Mouse (Mus musculus) embryonic stem cell, embryonic (primary cell): Measurements from ENCODE around the gene Rai1.

Source experiments
- CTCF ChIA-PET, 4 experiments: fragments of 300-600 bp in 2 of 4; fragments of 350-600 bp in 2 of 4; sonication (Branson Sonifier 250); formaldehyde crosslinking; loops; one replicate each; lab custom pipeline; 2022; ENCODE audit warnings: inconsistent platforms in 2 of 4; lab: Charles Lee
- POLR2A ChIA-PET, 4 experiments: fragments of 300-600 bp in 2 of 4; fragments of 350-600 bp in 2 of 4; sonication (Branson Sonifier 250); formaldehyde crosslinking; loops; one replicate each; lab custom pipeline; 2022; ENCODE audit warnings: antibody characterized with exemption in 4 of 4, inconsistent platforms in 1 of 4; lab: Charles Lee

Rai1 gene

DNA sequence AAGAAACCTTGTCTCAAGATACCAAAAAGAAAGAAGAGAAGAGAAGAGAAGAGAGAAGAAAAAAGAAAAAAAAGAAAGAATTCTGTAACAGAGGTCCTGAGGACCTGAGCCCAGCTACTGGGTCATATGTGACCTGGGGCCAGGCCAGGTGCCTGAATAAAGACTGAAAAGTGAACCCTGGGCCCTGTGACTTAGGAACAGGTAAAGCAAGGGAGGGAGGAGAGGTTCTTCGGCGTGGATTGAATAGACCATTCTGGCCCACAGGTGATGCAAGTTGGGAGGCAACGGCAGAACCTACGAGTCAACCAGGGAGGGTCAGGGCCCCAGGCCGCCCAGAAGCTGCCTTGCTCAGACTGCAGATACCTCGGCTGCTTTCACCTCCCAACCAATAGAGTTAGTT lies 116.6 kb downstream of the Rai1 start:
- POLR2A ChIA-PET: interaction anchor here (1.0 to 22.1 kb wide), 22 partner anchors 7 to 316 kb away, joined by 3 to 343 read pairs (median 6); partner anchors contain the start of gene Drg2 (in 1 of the 4)
- CTCF ChIA-PET: interaction anchor here in 1 of 4 experiments (1.6 kb wide), 1 partner anchor 30 kb away, joined by 5 read pairs; no protein-coding TSS in a partner anchor

- ChIA-PET POLR2A (interaction anchor here (0.6 to 22.1 kb wide), 31 partner anchors 8 to 773 kb away, joined by 3 to 343 read pairs (median 4); partner anchors contain the start of gene Drg2 (in 1 of the 4)), CTCF (interaction anchor here in 1 of 4 experiments (0.7 to 1.6 kb wide), 2 partner anchors 29 to 131 kb away, joined by 5 to 6 read pairs; partner anchors contain the start of genes Drc3 and Tom1l2)
Measured at GRCm38 (mm10) chr11:60222085-60222468, 117.3 kb downstream of the Rai1 start.

- ChIA-PET POLR2A (interaction anchor here (0.5 to 22.1 kb wide), 43 partner anchors 8 to 774 kb away, joined by 3 to 343 read pairs (median 3); partner anchors contain the start of gene Drg2 (in 1 of the 4)), CTCF (interaction anchor here in 1 of 4 experiments (0.7 to 1.6 kb wide), 2 partner anchors 29 to 130 kb away, joined by 5 to 6 read pairs; partner anchors contain the start of genes Drc3 and Tom1l2)
Measured at GRCm38 (mm10) chr11:60222469-60223236, 117.8 kb downstream of the Rai1 start, which contains the start of gene Srebf1. Gene Srebf1 (minus strand): TSS chr11:60222581.

- ChIA-PET CTCF (interaction anchor here in 2 of 4 experiments (1.0 to 1.3 kb wide), 5 partner anchors 9 to 194 kb away, joined by 3 to 5 read pairs (median 3); partner anchors contain the start of gene Atpaf2 (in 1 of the 2)), POLR2A (interaction anchor here in 3 of 4 experiments (0.8 to 22.1 kb wide), 16 partner anchors 8 to 192 kb away, joined by 3 to 343 read pairs (median 6); partner anchors contain the start of gene Gid4 (in 1 of the 3))
Measured at GRCm38 (mm10) chr11:60224676-60225075, 119.9 kb downstream of the Rai1 start.

DNA sequence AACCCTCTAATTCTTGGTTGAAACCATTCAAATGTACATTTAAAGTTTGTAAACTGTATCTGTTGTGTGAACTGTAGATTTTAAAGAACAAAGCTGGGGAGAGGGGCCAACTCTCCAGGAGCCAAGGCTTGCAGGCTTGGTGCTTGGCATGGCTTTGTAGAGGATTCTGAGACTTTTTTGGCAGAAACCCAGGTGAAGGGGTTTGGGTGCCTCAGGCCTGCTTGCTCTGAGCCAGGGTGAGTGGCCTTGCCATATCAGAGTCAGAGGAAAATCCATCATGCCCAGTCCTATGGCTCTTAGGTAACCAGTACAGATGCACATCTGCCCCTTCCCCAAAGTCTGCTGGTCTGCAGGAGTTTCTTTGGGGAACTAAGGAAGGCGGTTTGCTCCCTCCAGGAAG lies 121.1 kb downstream of the Rai1 start:
- ChIA-PET CTCF (interaction anchor here in 1 of 4 experiments (1.3 kb wide), 1 partner anchor 8 kb away, joined by 3 read pairs; no protein-coding TSS in a partner anchor), POLR2A (interaction anchor here in 2 of 4 experiments (1.0 to 22.1 kb wide), 4 partner anchors 12 to 50 kb away, joined by 3 to 343 read pairs (median 106); no protein-coding TSS in a partner anchor)

DNA sequence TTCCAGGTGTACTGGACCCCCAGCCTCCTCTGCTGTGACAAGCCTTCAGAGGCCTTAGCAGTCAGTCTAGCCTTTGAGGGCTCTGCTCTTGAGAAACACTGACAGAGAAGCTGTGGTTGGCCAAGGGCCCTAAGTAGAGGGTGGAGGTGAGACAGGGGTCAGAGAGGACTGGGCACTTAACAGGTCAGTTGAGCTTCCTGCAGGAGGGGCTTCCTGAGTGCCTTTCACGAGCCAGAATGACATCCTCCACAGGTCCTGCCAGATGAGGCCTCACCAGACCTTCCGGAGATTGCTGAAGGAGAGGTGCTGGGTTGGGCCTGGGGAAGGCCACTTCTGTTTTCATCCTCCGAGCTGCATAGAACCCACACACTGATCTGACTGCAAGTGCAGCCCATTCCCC lies 123.7 kb downstream of the Rai1 start:
- POLR2A ChIA-PET: interaction anchor here in 2 of 4 experiments (1.1 to 22.1 kb wide), 9 partner anchors 8 to 64 kb away, joined by 3 to 343 read pairs (median 4); no protein-coding TSS in a partner anchor
- CTCF ChIA-PET: interaction anchor here (0.8 to 1.7 kb wide), 6 partner anchors 20 to 64 kb away, joined by 3 to 6 read pairs (median 4); no protein-coding TSS in a partner anchor

- ChIA-PET POLR2A (interaction anchor here in 2 of 4 experiments (1.2 to 22.1 kb wide), 5 partner anchors 8 to 124 kb away, joined by 3 to 343 read pairs (median 5); no protein-coding TSS in a partner anchor), CTCF (no interaction called here)
Measured at GRCm38 (mm10) chr11:60229821-60230220, 125.0 kb downstream of the Rai1 start.

DNA sequence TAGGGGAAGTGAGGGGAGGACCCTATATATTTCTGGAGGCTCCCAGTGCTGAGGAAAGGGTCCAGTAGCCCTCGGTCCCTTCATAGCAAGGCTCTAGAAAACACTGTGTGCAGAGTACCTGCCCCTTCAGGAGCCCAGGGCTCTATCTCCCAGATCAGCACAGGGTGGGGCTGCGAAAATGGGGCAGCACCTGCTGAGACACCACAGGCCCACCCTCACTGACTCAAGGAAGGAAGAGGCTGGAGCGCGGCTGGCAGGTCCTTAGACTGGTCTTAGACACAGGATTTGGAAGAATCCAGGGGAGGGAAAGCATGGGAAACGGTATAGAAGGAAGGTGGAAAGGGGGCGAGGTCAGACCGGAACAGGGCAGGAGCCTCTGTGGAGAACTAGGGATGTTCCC lies 125.7 kb downstream of the Rai1 start:
- CTCF ChIA-PET: no interaction called here
- POLR2A ChIA-PET: interaction anchor here in 2 of 4 experiments (2.9 to 22.1 kb wide), 2 partner anchors 10 to 24 kb away, joined by 12 to 343 read pairs; no protein-coding TSS in a partner anchor

- ChIA-PET POLR2A (interaction anchor here (0.5 to 22.1 kb wide), 19 partner anchors 7 to 641 kb away, joined by 3 to 343 read pairs (median 4); partner anchors contain the start of genes Srebf1 (in 2 of the 4), Drc3 (in 1 of the 4), Gid4 (in 1 of the 4) and Tom1l2 (in 1 of the 4)), CTCF (interaction anchor here in 2 of 4 experiments (0.9 to 2.1 kb wide), 5 partner anchors 20 to 76 kb away, joined by 3 to 9 read pairs (median 4); no protein-coding TSS in a partner anchor)
Measured at GRCm38 (mm10) chr11:60231326-60231725, 126.5 kb downstream of the Rai1 start.

DNA sequence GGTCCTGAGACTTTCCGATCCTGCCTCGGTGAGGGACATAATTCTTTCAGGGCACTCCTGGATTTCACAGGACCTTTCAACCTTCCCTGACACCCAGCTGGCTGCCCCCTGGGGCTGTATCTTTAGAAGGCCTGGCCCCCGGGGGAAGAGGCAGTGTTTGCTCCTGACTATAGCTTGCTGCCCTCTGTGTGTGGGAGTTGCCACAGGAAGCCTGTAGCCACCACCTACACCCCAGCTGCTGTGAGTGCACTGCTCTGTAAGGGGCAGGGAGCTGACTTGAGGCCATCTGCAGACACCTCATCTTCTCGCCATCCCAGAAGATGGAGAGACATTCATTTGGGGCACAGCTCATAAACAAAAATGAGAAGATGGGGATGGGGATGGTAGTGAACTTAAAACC lies 127.1 kb downstream of the Rai1 start:
- CTCF ChIA-PET: interaction anchor here in 3 of 4 experiments (0.5 to 2.1 kb wide), 8 partner anchors 19 to 319 kb away, joined by 3 to 9 read pairs (median 4); no protein-coding TSS in a partner anchor
- POLR2A ChIA-PET: interaction anchor here (0.5 to 22.1 kb wide), 19 partner anchors 8 to 185 kb away, joined by 3 to 343 read pairs (median 4); partner anchors contain the start of genes Srebf1 (in 2 of the 4), Drc3 (in 1 of the 4), Gid4 (in 1 of the 4) and Tom1l2 (in 1 of the 4)

DNA sequence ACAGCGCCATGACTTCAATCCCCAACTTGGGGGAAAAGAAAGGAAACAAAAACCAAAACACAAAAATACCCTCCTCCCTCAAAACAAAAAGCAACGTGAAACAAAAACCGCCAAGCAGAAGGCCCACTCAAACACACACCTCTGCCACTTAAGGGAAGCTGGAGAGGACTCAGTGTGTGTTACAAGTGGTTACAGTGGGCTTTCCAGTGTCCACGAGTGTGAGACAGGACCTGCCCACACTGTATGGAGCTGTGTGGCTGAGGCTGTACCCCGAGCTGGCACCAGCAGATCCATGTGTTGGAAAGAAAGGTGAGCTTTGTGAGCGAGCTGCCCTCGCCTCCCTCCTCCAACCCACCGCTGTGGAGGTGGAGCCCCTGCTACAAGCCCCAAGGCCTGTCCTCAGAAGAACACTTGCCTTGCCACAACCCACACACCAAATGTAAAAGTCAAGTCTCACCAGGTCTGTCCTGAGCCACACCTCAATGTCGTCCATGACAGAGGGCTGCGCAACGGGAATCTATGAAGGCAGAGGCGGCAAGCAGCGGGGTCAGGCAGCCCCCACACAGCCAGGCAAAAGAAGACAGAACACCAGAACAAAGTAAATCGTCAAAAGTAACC lies 127.7 kb downstream of the Rai1 start:
- CTCF ChIA-PET: interaction anchor here in 3 of 4 experiments (0.8 to 2.1 kb wide), 8 partner anchors 19 to 75 kb away, joined by 3 to 9 read pairs (median 4); no protein-coding TSS in a partner anchor
- POLR2A ChIA-PET: interaction anchor here (0.9 to 22.1 kb wide), 22 partner anchors 9 to 185 kb away, joined by 3 to 343 read pairs (median 4); partner anchors contain the start of genes Srebf1 (in 2 of the 4), Drc3 (in 1 of the 4), Gid4 (in 1 of the 4) and Tom1l2 (in 1 of the 4)

GRCm38 (mm10) chr11:60233235-60233634 lies 128.4 kb downstream of the Rai1 start:
- ChIA-PET CTCF (interaction anchor here in 3 of 4 experiments (0.9 to 2.1 kb wide), 4 partner anchors 8 to 33 kb away, joined by 3 to 9 read pairs (median 3); no protein-coding TSS in a partner anchor), POLR2A (interaction anchor here in 3 of 4 experiments (1.0 to 22.1 kb wide), 15 partner anchors 9 to 184 kb away, joined by 3 to 343 read pairs (median 5); partner anchors contain the start of genes Srebf1 (in 2 of the 3), Drc3 (in 1 of the 3), Gid4 (in 1 of the 3) and Tom1l2 (in 1 of the 3))

DNA sequence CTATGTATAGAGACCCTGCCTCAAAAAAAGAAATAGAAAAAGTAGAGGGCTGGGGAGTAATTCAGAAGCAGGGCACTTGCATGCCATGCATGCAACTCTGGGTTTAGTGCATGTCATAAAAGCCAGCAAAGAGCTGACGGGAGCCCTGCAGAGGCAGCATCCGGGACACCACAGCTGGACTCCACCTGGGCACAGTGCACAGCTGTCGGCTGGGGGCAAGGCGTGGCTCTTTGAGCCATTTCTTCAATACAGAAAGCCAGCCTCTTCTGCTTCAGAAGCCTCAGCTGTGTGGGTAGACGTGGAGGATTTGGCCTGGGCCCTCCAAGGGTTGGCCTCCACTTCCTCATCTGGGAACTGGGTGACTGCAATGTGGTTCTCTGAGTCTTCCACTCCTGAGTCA lies 130.5 kb downstream of the Rai1 start:
- CTCF ChIA-PET: interaction anchor here in 1 of 4 experiments (1.5 to 1.8 kb wide), 2 partner anchors 16 to 35 kb away, joined by 4 to 5 read pairs; no protein-coding TSS in a partner anchor
- POLR2A ChIA-PET: interaction anchor here in 2 of 4 experiments (0.9 to 22.1 kb wide), 5 partner anchors 11 to 29 kb away, joined by 3 to 343 read pairs (median 3); partner anchors contain the start of gene Srebf1 (in 1 of the 2)

GRCm38 (mm10) chr11:60240509-60240908 lies 135.7 kb downstream of the Rai1 start:
- ChIA-PET POLR2A (interaction anchor here in 1 of 4 experiments (1.5 kb wide), 1 partner anchor 18 kb away, joined by 5 read pairs; the partner anchor contains the start of gene Srebf1), CTCF (interaction anchor here in 3 of 4 experiments (1.0 to 1.2 kb wide), 4 partner anchors 40 to 67 kb away, joined by 3 to 5 read pairs (median 4); no protein-coding TSS in a partner anchor)

DNA sequence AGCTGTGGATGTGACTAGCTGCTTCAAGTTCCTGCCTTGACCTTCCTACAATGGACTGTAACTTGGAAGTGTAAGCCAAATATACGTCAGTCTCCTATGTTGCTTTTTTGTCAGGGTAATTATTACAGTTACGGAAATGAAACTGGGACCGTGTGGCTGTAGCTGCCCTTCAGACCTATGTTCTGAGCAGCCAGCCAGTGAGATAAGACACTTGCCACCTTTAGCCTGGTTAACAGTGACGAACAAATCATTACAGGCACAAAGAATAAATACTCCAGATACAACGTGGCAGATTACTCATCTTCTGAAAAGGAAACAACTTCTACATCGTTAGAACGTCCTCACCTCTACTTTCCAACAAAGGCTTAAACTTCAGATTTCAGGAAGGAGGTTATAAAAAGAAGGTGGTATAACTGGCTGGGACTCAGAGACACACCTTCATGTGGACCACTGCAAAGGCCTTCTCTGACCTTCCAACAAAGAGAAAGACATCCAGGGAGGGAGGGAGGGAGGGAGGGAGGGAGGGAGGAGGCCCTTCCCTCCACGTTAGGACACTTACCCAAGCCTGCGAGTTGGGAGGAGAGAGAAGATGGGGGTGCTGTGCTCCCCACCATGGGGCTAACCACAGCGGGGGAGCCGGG lies 139.8 kb downstream of the Rai1 start:
- ChIA-PET CTCF (interaction anchor here in 2 of 4 experiments (1.4 to 1.7 kb wide), 3 partner anchors 45 to 167 kb away, joined by 3 to 4 read pairs (median 3); no protein-coding TSS in a partner anchor), POLR2A (interaction anchor here in 2 of 4 experiments (1.0 to 2.3 kb wide), 5 partner anchors 12 to 49 kb away, joined by 3 to 7 read pairs (median 4); no protein-coding TSS in a partner anchor)

DNA sequence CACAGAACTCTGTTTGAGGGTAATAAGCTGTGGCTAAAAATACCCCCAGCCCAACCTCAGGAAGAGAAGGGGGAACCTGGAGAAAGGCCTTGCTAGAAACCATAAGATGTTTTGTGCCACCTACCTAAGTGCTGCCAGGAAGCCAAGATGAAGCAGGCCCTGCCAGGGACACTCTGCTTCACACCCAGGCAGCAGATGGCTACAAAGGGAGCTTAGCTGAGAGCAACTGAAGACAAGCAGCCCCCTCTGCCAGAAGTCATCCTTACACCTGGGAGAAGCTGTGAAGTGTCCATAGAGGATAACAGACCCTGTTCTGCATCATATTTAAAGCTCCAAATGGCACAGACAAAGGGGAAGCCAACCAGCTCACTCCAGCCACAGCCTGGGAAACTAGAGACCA lies 141.3 kb downstream of the Rai1 start:
- ChIA-PET POLR2A (interaction anchor here in 2 of 4 experiments (1.0 to 2.3 kb wide), 5 partner anchors 14 to 54 kb away, joined by 3 to 7 read pairs (median 3); no protein-coding TSS in a partner anchor), CTCF (interaction anchor here in 1 of 4 experiments (1.4 to 1.5 kb wide), 2 partner anchors 46 to 61 kb away, joined by 3 to 4 read pairs; no protein-coding TSS in a partner anchor)
